Mouse (Mus musculus) MEL (cell line): ENCODE results near the gene Pde8b. TPM values are rescaled to one million over a fixed set of nuclear protein-coding genes. Genes with fewer than 3 reads are reported as not detected.

Source experiments
- DNase-seq: peaks from one replicate; pipeline ENCODE4 v3.0.0; 2011; ENCODE audit warnings: low read depth, low spot score
- H3K27ac ChIP-seq: 2 replicates; pipeline ENCODE4 v1.5.1; 2012; ENCODE audit warnings: low read depth, mild to moderate bottlenecking, control low read depth, low read length, moderate library complexity; ENCODE audit not compliant: control insufficient read depth
- H3K27me3 ChIP-seq, 2 experiments: fragments of 150-350 bp in 1 of 2; sonication (generic) in 1 of 2; 2 replicates each; pipeline ENCODE4 v1.6.1; 2012; ENCODE audit warnings: low read length in 2 of 2, mild to moderate bottlenecking in 2 of 2, improper control_type of control experiment in 1 of 2, moderate library complexity in 1 of 2; ENCODE audit not compliant: insufficient read depth in 2 of 2, control insufficient read depth in 1 of 2
- H3K36me3 ChIP-seq, 2 experiments: 2 replicates each; pipeline ENCODE4 v1.6.1; 2012 to 2014; ENCODE audit warnings: low read length in 2 of 2, improper control_type of control experiment in 1 of 2, inconsistent platforms in 1 of 2, mild to moderate bottlenecking in 1 of 2; ENCODE audit not compliant: insufficient read depth in 2 of 2, control insufficient read depth in 1 of 2
- H3K4me1 ChIP-seq, 2 experiments: fragments of 150-350 bp in 1 of 2; sonication (generic) in 1 of 2; 2 replicates each; pipeline ENCODE4 v1.6.1; 2012; ENCODE audit warnings: low read length in 2 of 2, improper control_type of control experiment in 1 of 2, mild to moderate bottlenecking in 1 of 2; ENCODE audit not compliant: insufficient read depth in 2 of 2, control insufficient read depth in 1 of 2
- H3K4me3 ChIP-seq, 2 experiments: fragments of 150-350 bp in 1 of 2; sonication (generic) in 1 of 2; 2 replicates each; pipeline ENCODE4 v1.5.1; 2012; ENCODE audit warnings: low read depth in 2 of 2, low read length in 2 of 2, mild to moderate bottlenecking in 2 of 2, moderate library complexity in 2 of 2, control low read depth in 1 of 2, improper control_type of control experiment in 1 of 2; ENCODE audit not compliant: control insufficient read depth in 1 of 2, insufficient read depth in 1 of 2
- H3K79me2 ChIP-seq: 2 replicates; pipeline ENCODE4 v1.6.1; 2012; ENCODE audit warnings: mild to moderate bottlenecking, low read length, moderate library complexity; ENCODE audit not compliant: control insufficient read depth, poor library complexity, insufficient read depth
- H3K9ac ChIP-seq: 2 replicates; pipeline ENCODE4 v1.6.1; 2012; ENCODE audit warnings: low read depth, mild to moderate bottlenecking, control low read depth, low read length, moderate library complexity; ENCODE audit not compliant: control insufficient read depth, poor library complexity, severe bottlenecking
- H3K9me3 ChIP-seq: fragments of 150-350 bp; sonication (generic); replicated peaks from 2 replicates; pipeline ENCODE4 v1.6.1; 2012; ENCODE audit warnings: mild to moderate bottlenecking, low read length, improper control_type of control experiment, moderate library complexity; ENCODE audit not compliant: insufficient read depth
- BHLHE40 ChIP-seq: IDR thresholded peaks from 2 replicates; pipeline ENCODE4 v1.6.1; 2012; ENCODE audit warnings: low read depth, mild to moderate bottlenecking, inconsistent platforms, low read length, improper control_type of control experiment, borderline replicate concordance
- CHD1 ChIP-seq: IDR thresholded peaks from 2 replicates; pipeline ENCODE4 v1.6.1; 2012; ENCODE audit warnings: low read depth, mild to moderate bottlenecking, inconsistent platforms, low read length, improper control_type of control experiment
- CHD2 ChIP-seq: IDR thresholded peaks from 2 replicates; pipeline ENCODE4 v1.6.1; 2011; ENCODE audit warnings: low read length, improper control_type of control experiment
- CTCF ChIP-seq, 3 experiments: IDR thresholded peaks in 2 of 3; conservative IDR thresholded peaks in 1 of 3; 2 replicates each; pipeline ENCODE4 v1.5.1; 2011 to 2012; ENCODE audit warnings: low read length in 3 of 3, low read depth in 2 of 3, mild to moderate bottlenecking in 2 of 3, improper control_type of control experiment in 1 of 3, inconsistent platforms in 1 of 3, mixed read lengths in 1 of 3, moderate library complexity in 1 of 3; ENCODE audit not compliant: control insufficient read depth in 1 of 3, insufficient read depth in 1 of 3, poor library complexity in 1 of 3, severe bottlenecking in 1 of 3
- ELF1 ChIP-seq: IDR thresholded peaks from 2 replicates; pipeline ENCODE4 v1.6.1; 2014; ENCODE audit warnings: low read depth, mild to moderate bottlenecking, inconsistent platforms, low read length, improper control_type of control experiment, moderate library complexity
- EP300 ChIP-seq, 2 experiments: IDR thresholded peaks; 2 replicates each; pipeline ENCODE4 v1.6.1; 2011; ENCODE audit warnings: improper control_type of control experiment in 2 of 2, low read length in 2 of 2, low read depth in 1 of 2, mild to moderate bottlenecking in 1 of 2
- GABPA ChIP-seq: IDR thresholded peaks from 2 replicates; pipeline ENCODE4 v1.6.1; 2012; ENCODE audit warnings: low read depth, mild to moderate bottlenecking, inconsistent platforms, low read length, improper control_type of control experiment, moderate library complexity
- GATA1 ChIP-seq: IDR thresholded peaks from 2 replicates; pipeline ENCODE4 v1.6.1; 2011; ENCODE audit warnings: low read depth, low read length, improper control_type of control experiment
- JUND ChIP-seq: IDR thresholded peaks from 2 replicates; pipeline ENCODE4 v1.6.1; 2011; ENCODE audit warnings: low read depth, mild to moderate bottlenecking, improper control_type of control experiment, low read length
- KAT2A ChIP-seq: conservative IDR thresholded peaks from 2 replicates; pipeline ENCODE4 v1.6.1; 2012; ENCODE audit warnings: low read depth, low read length, improper control_type of control experiment, inconsistent platforms
- MAFK ChIP-seq: IDR thresholded peaks from 2 replicates; pipeline ENCODE4 v1.6.1; 2011; ENCODE audit warnings: low read depth, mild to moderate bottlenecking, low read length, improper control_type of control experiment, borderline replicate concordance
- MAZ ChIP-seq: IDR thresholded peaks from 2 replicates; pipeline ENCODE4 v1.6.1; 2012; ENCODE audit warnings: low read depth, mild to moderate bottlenecking, inconsistent platforms, low read length, improper control_type of control experiment
- MEF2A ChIP-seq: IDR thresholded peaks from 2 replicates; pipeline ENCODE4 v1.6.1; 2014; ENCODE audit warnings: low read depth, mild to moderate bottlenecking, inconsistent platforms, low read length, improper control_type of control experiment; ENCODE audit not compliant: poor library complexity, insufficient replicate concordance, severe bottlenecking; ENCODE audit errors: extremely low read depth
- MXI1 ChIP-seq: IDR thresholded peaks from 2 replicates; pipeline ENCODE4 v1.6.1; 2011; ENCODE audit warnings: mild to moderate bottlenecking, low read depth, low read length, improper control_type of control experiment
- MYB ChIP-seq: IDR thresholded peaks from 2 replicates; pipeline ENCODE4 v1.6.1; 2011; ENCODE audit warnings: mild to moderate bottlenecking, low read depth, low read length, improper control_type of control experiment
- NELFE ChIP-seq: IDR thresholded peaks from 2 replicates; pipeline ENCODE4 v1.6.1; 2011; ENCODE audit warnings: low read depth, low read length, improper control_type of control experiment
- NRF1 ChIP-seq: IDR thresholded peaks from 2 replicates; pipeline ENCODE4 v1.6.1; 2014; ENCODE audit warnings: low read depth, mild to moderate bottlenecking, inconsistent platforms, low read length, improper control_type of control experiment, moderate library complexity; ENCODE audit not compliant: poor library complexity, insufficient read depth, severe bottlenecking
- POLR2A ChIP-seq, 2 experiments: IDR thresholded peaks; 2 replicates each; pipeline ENCODE4 v1.6.1; 2011 to 2012; ENCODE audit warnings: low read length in 2 of 2, mild to moderate bottlenecking in 2 of 2, control low read depth in 1 of 2, improper control_type of control experiment in 1 of 2, low read depth in 1 of 2, moderate library complexity in 1 of 2; ENCODE audit not compliant: control insufficient read depth in 1 of 2, insufficient read depth in 1 of 2, poor library complexity in 1 of 2
- POLR2AphosphoS5 ChIP-seq: IDR thresholded peaks from 2 replicates; pipeline ENCODE4 v1.6.1; 2012; ENCODE audit warnings: low read depth, borderline replicate concordance, mild to moderate bottlenecking, inconsistent platforms, low read length, moderate library complexity, mixed read lengths
- RAD21 ChIP-seq: IDR thresholded peaks from 2 replicates; pipeline ENCODE4 v1.6.1; 2011; ENCODE audit warnings: mild to moderate bottlenecking, low read depth, low read length, improper control_type of control experiment
- SIN3A ChIP-seq: IDR thresholded peaks from 2 replicates; pipeline ENCODE4 v1.6.1; 2012; ENCODE audit warnings: low read length, improper control_type of control experiment, inconsistent platforms
- SMC3 ChIP-seq: IDR thresholded peaks from 2 replicates; pipeline ENCODE4 v1.6.1; 2011; ENCODE audit warnings: low read depth, low read length, improper control_type of control experiment
- TAL1 ChIP-seq: IDR thresholded peaks from 2 replicates; pipeline ENCODE4 v1.6.1; 2012; ENCODE audit warnings: mild to moderate bottlenecking, inconsistent platforms, low read length, moderate library complexity, mixed read lengths
- TCF12 ChIP-seq: IDR thresholded peaks from 2 replicates; pipeline ENCODE4 v1.6.1; 2014; ENCODE audit warnings: low read depth, mild to moderate bottlenecking, inconsistent platforms, low read length, improper control_type of control experiment, moderate library complexity
- UBTF ChIP-seq: IDR thresholded peaks from 2 replicates; pipeline ENCODE4 v1.6.1; 2012; ENCODE audit warnings: low read depth, mild to moderate bottlenecking, inconsistent platforms, low read length, improper control_type of control experiment, moderate library complexity, borderline replicate concordance; ENCODE audit not compliant: insufficient read depth
- USF2 ChIP-seq, 2 experiments: IDR thresholded peaks; 2 replicates each; pipeline ENCODE4 v1.6.1; 2011 to 2012; ENCODE audit warnings: improper control_type of control experiment in 2 of 2, low read length in 2 of 2, borderline replicate concordance in 1 of 2, inconsistent platforms in 1 of 2, low read depth in 1 of 2, mild to moderate bottlenecking in 1 of 2; ENCODE audit not compliant: insufficient read depth in 1 of 2
- ZC3H11A ChIP-seq: IDR thresholded peaks from 2 replicates; pipeline ENCODE4 v1.6.1; 2012; ENCODE audit warnings: low read depth, mild to moderate bottlenecking, inconsistent platforms, low read length, improper control_type of control experiment
- ZKSCAN1 ChIP-seq: IDR thresholded peaks from 2 replicates; pipeline ENCODE4 v1.6.1; 2012; ENCODE audit warnings: low read depth, mild to moderate bottlenecking, inconsistent platforms, low read length, improper control_type of control experiment, moderate library complexity
- ZMIZ1 ChIP-seq: IDR thresholded peaks from 2 replicates; pipeline ENCODE4 v1.6.1; 2012; ENCODE audit warnings: low read depth, mild to moderate bottlenecking, inconsistent platforms, low read length, improper control_type of control experiment, moderate library complexity
- ZNF384 ChIP-seq: IDR thresholded peaks from 2 replicates; pipeline ENCODE4 v1.6.1; 2012; ENCODE audit warnings: low read depth, mild to moderate bottlenecking, inconsistent platforms, low read length, improper control_type of control experiment
- polyA plus RNA-seq, 2 experiments: library from polyadenylated mRNA; stranded (reverse) in 1 of 2; unstranded in 1 of 2; fragments of >175 nt in 1 of 2; fragments of >200 nt in 1 of 2; gene quantifications; 2 replicates each; pipeline versions ENCODE4 v1.2.1 to v1.2.4; 2012; ENCODE audit warnings: low replicate concordance in 2 of 2, low read depth in 1 of 2; ENCODE audit not compliant: insufficient read length in 2 of 2, insufficient read depth in 1 of 2, missing spikeins in 1 of 2
- total RNA-seq: library from RNA; depleted of rRNA; stranded (reverse); fragments of 300-350 nt; gene quantifications from 2 replicates; pipeline ENCODE4 v1.2.3, GENCODE M21; 2012

The Pde8b gene
- total and polyA plus RNA-seq, 3 experiments = 0.04 to 0.40 TPM; not detected in 1

DNA sequence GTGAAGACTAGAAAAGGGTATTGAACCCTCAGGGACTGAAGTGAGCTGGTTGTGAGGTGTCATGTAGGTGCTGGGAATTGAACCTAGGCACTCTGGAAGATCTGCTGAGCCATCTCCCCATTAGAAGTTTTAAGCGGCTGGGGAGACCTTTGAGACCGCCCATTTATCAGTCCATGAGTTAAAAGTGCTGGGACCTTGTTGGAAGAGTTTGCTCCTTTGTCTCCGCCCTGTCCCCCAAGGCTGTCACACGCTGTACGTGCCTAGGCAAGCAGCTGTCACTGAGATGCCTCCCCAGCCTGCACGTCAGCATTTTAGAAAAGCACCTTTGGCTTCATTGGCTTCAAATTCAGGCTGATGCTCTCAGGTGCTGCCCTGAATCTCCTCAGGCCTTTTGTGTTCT, 229.9 kb downstream of the Pde8b start:
- TF ChIP-seq UBTF (no peak), MAZ (no peak), ZMIZ1 (no peak), GABPA (no peak), BHLHE40 (no peak), JUND (no peak), MYB (no peak)
- TF ChIP-seq, all 39 proteins: peak for 0
- DNase-seq = no peak
- Histone ChIP-seq H3K9ac (no peak overlapping the region), H3K36me3 (peaks cover 0 to 10% of the 10 kb centered on the region in 2 experiments; a peak in 2 of 4 replicates), H3K4me3 (no peak overlapping the region), H3K4me1 (peaks cover 3 to 14% of the 10 kb centered on the region in 2 experiments; a peak in 3 of 4 replicates), H3K27me3 (no peaks in the 10 kb centered on the region), H3K79me2 (no peaks in the 10 kb centered on the region), H3K27ac (no peak overlapping the region), H3K9me3 (no peaks in the 10 kb centered on the region)

DNA sequence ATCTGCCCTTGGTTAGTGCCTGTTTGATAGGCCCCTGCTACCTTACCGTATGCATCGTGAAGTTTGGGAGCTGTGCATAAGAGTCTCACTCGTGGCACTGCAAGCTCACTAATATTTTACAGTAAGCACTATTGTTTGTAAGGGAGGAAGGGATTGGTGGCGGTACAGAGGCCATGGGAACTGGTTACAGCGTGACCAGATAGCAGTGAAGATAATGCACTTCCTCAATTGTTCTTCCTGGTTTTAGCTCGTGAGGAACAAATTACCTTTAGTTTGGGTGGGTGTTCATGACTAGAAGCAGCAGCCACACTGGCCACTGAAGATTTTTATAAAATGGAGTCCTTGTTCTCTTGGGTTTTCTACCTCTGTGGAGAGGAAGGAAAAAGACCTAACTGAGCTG, 230.8 kb downstream of the Pde8b start:
- Histone ChIP-seq H3K9me3 (no peaks in the 10 kb centered on the region), H3K36me3 (peaks cover 0 to 10% of the 10 kb centered on the region in 2 experiments; a peak in 2 of 4 replicates), H3K9ac (peak overlapping the region; percentile 35), H3K27ac (peak overlapping the region; percentile 58), H3K4me1 (peaks cover 3 to 14% of the 10 kb centered on the region in 2 experiments; a peak in 3 of 4 replicates), H3K79me2 (no peaks in the 10 kb centered on the region), H3K27me3 (no peaks in the 10 kb centered on the region), H3K4me3 (no peak overlapping the region)
- peak; percentile 84 for DNase-seq
- TF ChIP-seq KAT2A (no peak), POLR2A (IDR thresholded peaks at IDR 0.05; ENCODE audit: control insufficient read depth in 1 of 2, insufficient read depth in 1 of 2, low read depth in 1 of 2, low read length in 2 of 2, poor library complexity in 1 of 2) (0 out of 4 replicates have a peak, but pooled peaks of 1 of the 2 experiments have one; percentile 30), ELF1 (peak; percentile 80), EP300 (IDR thresholded peaks at IDR 0.05; ENCODE audit: low read depth in 1 of 2, low read length in 2 of 2) (peak; percentile 64 to 91), CTCF (IDR thresholded peaks at IDR 0.05 in 2 of 3, conservative IDR thresholded peaks at IDR 0.05 in 1 of 3; ENCODE audit: control insufficient read depth in 1 of 3, insufficient read depth in 1 of 3, low read depth in 2 of 3, low read length in 3 of 3, poor library complexity in 1 of 3, severe bottlenecking in 1 of 3) (no peak), MYB (no peak), ZKSCAN1 (no peak), SMC3 (no peak), USF2 (IDR thresholded peaks at IDR 0.05; ENCODE audit: borderline replicate concordance in 1 of 2, insufficient read depth in 1 of 2, low read depth in 1 of 2, low read length in 2 of 2) (no peak), CHD1 (no peak), POLR2AphosphoS5 (no peak), GABPA (no peak), NELFE (no peak), MAZ (no peak), SIN3A (0 out of 2 replicates have a peak, but pooled peaks have one; percentile 40), ZNF384 (no peak), MEF2A (no peak), MXI1 (0 out of 2 replicates have a peak, but pooled peaks have one; percentile 36), UBTF (no peak), GATA1 (peak; percentile 93), CHD2 (no peak), MAFK (no peak), NRF1 (no peak), TAL1 (no peak), RAD21 (no peak), TCF12 (no peak), ZC3H11A (no peak)
